Mouse (Mus musculus) layer of hippocampus, adult 9-11 months (tissue): ENCODE results near the gene Senp8.
"Not testable (repeated sequence)": the region's sequence is repeated elsewhere in the genome, so short reads cannot be mapped to it uniquely, and the experiment has no call there.

Experiments
- DNase-seq: peaks from one replicate; pipeline ENCODE4 v3.0.0; 2022

Senp8 gene

DNA sequence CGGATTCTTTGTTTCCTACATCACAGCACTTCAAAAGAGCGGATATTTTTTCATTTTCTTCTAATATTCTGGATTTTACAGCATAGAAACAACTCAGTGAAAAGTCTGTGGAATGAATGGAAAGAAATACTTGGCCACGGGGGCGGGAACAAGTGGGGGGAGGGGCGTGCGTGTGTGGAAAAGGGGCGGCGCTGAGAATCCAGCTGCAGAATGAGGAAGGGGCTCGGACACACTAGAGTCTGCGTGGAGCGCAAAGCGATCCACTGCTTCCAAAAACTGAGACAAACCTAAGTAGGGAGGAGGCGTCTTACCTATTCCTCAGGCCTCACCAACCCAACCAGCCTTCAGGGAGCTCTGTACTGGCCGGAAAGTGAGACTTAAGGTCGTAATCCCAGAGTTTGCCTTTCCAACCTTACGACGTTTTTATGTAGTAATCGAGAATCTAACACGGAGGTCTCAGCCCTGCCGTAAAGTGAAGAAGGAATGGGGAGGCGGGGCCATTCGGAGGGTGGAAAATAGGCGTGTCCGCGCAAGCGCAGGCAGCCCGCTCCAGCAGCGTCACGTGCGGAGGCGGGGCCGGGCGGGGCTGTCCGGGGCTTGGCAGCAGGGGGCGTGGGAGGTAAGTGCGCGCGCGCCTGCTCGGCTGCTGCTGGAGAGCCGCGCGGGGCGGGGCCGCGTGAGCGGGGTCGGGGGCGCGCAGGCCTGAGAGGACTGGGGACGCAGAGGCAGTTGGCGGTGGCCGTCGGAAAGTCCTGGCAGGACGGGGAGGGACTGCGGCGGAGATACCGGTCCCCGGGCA, at the start of gene Senp8, which contains the start of gene Myo9a:
Senp8 (minus strand) TSS at position 444 of the 799 bp plus-strand sequence.
Myo9a (plus strand) TSS at position 630 of the 799 bp plus-strand sequence.
- peak; percentile 98 for DNase-seq

DNA sequence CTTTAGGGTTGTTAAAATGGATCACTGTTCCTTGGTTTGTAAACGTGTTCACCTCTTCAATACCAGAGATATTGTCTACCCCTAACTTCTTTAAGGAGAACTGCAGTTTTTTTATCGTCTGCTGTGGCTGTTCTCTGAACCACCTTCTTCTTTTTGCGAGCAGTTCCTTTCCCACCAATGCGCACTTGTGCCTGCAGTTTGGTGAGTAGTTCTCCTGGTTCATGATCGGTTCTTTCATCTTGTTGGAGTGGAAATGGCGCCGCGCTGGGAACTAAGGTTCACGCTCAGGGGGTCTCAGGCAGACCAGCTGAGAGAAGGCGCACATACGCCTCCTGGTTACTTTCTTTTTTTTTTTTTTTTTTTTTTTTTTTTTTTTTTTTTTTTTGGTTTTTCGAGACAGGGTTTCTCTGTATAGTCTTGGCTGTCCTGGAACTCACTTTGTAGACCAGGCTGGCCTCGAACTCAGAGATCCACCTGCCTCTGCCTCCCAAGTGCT, 16.5 kb upstream of the Senp8 start:
- DNase-seq: not testable (repeated sequence)

DNA sequence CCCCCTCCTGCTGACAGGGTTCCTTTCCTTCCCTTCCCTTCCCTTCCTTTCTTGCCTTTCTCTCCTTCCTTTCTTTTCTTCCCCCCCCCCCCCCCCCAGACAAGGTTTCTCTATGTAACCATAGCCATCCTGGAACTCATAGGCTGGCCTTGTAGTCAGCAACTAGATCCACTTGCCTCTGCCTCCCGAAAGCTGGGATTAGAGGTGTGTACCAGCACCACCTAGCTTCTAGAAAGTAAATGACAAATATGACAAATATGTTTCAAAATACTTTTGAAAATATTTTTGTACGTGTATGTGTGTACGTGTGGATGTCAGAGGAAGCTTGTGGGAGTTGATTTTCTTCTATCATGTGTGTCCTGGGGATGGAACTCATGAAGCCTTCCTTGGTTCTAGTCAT, 10.0 kb upstream of the Senp8 start:
- DNase-seq: no peak

DNA sequence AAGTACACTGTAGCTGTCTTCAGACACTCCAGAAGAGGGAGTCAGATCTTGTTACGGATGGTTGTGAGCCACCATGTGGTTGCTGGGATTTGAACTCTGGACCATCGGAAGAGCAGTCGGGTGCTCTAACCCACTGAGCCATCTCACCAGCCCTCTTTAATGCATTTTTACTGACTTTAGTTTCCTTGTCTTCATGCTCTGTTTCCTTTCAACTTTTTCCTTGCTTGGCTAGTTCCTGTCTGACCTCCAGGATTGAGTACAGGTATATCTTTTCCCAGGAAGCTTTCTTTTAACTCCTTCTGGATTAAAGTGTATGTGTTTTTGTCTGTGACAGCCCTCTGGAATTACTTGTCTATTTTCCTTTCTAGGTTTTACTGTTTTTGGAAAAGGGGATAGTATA, 6.5 kb upstream of the Senp8 start:
- not testable (repeated sequence) for DNase-seq

DNA sequence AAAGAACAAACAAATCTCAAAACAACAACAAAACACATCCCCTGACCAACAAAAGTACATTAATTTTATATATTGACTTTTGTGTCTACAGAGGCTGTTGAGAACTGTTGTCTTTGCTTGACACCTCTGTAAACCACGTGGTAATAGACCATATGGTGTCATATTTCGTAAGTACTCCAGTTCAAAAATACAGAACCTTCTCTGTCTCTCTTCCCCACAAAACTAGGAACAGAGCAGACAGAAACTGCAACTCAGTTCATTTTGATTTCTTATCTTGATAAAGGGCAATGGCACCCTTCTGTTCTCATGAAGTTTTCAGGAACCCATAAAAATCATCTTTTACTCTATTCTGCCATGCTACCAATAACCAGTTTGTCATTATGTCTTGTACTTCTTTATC, 4.7 kb upstream of the Senp8 start:
- DNase-seq: no peak

DNA sequence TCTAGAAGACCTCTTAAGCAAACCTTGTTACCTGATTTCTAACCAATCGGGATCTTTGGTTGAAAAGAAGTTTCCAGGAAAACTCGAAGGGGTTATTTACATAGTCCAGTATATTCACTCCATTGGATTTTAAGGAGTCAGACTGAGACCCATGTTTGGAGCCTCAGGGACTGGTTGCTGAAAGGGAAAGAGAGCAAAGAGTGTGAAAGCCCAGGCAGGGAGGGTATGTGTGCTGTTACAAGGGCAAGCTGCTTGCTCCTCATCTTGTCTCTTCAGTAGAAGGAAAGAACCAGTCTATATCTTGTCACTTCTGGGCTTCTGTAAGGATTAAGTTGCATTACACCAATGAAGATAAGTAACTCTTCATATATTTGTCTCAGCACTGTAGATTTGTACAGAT, 1.5 kb upstream of the Senp8 start:
- no peak for DNase-seq

DNA sequence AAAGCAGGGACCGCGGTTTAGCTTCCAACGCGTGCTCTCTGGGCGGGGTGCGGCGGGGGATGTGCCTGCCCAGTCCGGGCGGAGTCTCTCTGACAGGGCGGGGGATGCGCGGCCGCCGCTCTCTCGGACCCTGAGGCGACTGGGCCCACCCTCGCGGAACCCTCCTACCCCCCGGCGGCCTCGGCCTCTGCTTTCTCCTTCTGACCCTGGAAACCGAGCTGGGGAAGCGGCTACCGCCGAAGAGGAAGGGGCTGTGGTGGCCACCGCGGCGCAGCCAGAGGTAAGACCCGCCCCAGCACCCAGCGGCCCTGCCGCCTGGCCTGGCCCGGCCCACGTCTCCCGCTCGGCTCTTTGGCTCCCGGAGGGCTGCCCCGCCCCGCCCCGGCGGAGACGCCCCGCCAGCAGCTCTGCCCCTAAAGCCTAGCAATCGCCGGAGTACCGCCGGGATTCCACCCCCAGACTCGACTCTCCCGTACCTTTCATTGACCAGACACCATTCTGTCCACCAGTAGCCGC, 614 bp upstream of the Senp8 start:
- peak; percentile 81 for DNase-seq

DNA sequence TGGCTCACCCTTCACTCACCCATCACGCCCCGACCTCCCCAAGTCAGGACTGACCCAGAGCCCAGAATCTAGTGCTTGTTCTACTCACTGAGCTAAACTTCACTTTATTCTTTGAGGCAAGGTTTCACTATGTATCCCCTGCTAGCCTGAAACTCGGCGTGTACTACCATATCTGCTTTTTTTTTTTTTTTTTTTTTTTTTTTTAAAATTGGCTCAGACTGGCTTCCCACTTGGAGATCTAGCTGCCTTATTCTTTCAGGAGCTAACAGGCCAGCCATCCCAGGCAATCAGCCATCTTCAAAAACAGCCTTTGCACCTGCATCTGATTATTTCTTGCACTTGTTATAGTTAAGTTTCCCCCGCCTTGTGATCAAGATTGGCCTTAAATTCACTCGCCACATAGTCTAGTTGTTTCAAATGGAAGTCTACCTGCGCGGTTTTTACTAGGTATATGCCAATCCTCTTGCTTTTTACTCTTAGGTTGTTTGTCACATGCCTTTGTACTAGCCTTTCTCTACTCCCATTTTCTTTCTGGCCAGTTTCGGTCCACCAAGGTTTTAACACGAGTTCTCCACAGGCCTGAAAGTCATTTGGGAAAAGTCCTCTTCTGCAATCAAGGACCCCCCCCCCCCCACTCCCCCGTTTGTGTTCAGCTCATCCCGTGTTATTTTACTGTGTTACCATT, 787 bp downstream of the Senp8 start:
- no peak for DNase-seq

DNA sequence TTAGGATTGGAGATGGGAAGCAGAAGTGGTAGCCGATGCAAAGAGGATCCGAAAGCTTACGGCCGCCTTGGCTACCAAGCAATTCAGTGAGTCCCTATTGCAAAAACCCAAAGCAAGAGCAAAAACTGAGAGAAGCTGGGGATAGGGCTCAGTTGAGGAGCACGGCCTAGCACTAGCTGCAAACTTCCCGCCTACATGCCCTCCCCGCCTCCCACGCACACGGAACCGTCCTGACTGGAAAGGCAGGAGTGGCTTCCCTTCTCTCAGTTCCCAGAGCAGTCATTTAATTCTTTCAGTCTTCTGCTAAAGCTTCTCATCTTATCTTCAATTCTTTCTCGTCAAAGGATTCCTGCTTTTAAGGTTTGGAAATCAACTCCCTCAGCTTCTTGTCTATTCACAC, 1.5 kb downstream of the Senp8 start:
- peak; percentile 48 for DNase-seq

DNA sequence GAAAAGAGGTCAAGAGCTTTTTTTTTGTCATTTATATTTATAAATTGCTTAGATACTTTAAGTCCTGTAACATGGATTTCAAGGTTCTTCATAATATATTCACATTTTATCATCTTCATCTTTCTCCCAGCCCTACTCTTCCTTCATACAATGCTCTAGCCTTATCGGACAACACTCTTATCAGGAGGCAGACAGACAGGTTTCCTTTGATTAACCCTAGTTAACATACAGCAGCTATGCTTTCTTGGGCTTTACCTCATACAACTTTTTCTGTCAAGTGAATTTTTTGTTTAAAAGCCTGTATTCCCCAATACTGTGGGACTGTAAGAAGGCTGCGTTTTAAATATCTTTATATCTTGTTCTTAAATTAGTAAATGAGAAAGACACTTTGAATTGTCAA, 2.1 kb downstream of the Senp8 start:
- no peak for DNase-seq

DNA sequence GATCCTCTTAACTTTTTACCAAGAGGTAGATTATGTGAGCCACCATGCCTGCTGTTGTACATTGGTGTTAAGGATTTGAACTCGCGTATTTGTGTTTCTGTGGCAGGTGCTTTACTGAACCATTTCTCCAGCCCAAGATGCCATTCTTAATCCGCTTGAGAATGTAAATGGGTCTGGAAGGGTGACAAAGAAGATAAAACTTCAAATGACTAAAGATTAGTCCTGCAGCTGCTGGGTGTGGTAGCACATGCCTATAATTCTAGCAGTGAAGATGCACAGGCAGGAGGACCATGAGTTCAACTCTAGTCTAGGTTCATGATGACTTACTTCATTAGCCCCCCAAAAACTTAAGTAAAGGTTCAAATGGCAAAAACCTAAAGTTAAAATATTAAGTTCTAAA, 6.6 kb downstream of the Senp8 start:
- DNase-seq: no peak

DNA sequence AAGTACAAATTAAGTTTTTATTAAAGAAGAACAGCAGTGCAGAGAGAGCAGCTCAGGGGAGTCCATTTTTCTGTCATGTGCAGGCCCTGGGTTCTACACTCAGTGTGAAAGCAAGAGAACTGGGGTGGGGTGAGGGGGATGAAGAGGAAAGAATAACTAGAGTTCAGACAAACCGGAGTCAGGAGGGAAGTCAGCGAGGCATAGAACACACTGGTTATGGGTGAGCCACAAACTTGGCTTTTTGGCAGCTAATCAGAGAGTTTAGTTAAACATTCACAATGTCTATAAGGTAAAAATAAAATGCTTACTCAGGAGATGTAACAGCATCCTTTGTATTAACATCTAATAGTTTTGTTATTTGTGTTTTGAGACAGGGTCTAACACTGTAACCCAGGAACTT, 9.9 kb downstream of the Senp8 start:
- DNase-seq: no peak

DNA sequence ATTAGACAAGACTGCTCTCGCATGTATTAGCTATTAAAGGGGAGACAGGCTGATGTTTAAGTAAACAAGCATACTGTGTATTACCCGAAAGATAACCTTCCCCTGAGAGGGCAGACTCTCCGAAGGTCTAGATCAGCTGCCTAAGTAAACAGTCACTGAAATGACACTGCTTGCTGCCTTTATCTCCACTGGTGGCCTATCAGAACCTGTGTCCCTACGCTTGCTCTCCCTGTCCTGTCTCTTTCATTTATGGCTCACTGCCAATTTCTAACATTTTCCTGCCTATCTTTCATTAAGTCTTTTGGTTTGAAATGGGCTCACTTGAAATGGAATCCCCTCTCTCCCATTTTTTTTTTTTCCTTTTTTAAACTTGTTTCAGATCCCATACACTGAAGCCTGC, 15.1 kb downstream of the Senp8 start:
- no peak for DNase-seq

DNA sequence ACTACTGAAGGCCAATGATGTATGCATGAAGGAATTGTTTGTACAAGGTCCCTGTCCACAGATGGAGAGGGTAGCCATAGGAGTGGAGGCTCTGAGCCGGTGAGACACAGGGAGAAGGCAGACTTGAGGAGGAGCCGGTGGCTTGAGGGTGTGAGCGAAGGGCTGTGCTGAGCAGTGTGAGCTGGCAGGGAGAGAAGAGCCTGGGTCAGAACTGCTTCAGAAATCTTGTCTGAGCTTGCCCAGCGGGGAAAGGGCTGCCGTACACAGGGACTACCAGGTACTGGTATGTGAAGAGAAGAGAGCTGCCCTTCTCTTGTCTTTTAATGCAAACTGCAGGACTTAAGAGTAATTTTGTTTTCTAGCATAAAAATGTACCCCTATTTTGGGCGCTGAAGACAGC, 17.4 kb downstream of the Senp8 start:
- DNase-seq: no peak

DNA sequence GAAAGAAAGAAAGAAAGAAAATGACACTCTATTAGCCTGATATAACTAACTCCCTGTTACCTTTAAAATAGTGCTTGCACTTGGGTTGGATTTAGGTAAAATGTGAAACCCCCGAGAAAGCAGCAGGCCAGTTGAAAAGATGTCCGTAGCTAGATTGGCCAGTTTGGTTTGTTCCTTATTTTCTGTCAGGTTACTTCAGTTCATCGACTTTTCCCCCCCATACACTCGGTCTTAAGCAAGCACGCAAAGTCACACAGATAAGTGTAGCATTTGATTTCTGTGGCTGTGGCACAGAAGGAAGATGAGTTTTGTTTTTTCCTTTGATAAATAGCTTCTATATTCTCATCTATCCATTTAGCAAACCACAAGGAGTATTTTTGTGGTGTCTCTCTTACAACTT, 19.4 kb downstream of the Senp8 start:
- no peak for DNase-seq

DNA sequence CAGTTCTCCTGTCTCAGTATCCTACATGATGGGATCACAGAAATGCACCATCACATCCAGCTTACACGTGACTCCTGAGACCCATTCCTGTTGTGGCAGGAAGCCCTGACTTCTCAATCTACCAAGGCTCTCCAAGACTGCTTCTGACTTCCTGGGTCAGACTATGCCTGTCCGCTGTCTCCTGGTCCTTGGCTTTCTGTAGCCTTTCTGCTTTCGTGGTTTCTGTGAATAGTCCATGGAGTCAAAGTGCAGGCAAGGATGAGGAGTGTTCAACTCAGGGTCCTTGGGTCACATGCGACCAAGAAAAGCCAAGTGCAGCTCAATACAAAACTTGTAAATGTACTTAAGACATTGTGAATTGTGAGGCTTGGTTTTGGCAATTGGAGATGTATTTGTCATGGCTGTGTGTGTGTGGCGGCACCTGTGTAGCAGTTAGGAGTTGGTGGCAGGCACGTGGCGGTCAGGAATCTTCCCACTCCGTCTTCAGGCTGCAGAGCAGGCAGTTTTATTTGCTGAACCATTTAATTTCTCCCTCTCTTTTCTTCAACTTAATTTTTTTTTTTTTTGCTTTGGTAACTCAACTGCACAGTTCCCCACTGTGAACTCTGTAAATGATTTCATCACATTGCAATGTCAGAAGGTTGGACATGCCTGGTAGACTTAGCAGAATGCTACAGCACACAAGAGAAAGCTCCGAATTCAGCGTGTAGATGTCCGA, 22.8 kb downstream of the Senp8 start:
- no peak for DNase-seq

DNA sequence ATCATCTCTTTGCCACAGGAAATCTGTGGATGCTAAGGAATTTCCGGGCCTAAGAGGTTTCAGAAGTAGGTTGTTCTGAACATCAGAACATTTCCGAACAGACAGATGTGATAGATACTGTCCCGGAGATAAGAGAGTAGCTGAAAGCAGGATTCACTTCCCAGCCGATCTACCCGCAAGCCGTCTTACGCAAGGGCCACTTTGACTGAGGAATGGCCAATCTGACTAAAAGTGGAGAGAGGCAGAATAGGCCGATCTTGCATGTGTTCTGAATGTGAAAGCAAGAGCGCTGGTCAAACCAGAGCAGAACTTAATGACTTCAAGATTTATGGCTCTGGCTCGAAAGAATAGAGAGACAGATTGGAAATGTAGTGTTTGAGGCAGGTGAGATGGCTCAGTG, 25.0 kb downstream of the Senp8 start:
- DNase-seq: no peak

DNA sequence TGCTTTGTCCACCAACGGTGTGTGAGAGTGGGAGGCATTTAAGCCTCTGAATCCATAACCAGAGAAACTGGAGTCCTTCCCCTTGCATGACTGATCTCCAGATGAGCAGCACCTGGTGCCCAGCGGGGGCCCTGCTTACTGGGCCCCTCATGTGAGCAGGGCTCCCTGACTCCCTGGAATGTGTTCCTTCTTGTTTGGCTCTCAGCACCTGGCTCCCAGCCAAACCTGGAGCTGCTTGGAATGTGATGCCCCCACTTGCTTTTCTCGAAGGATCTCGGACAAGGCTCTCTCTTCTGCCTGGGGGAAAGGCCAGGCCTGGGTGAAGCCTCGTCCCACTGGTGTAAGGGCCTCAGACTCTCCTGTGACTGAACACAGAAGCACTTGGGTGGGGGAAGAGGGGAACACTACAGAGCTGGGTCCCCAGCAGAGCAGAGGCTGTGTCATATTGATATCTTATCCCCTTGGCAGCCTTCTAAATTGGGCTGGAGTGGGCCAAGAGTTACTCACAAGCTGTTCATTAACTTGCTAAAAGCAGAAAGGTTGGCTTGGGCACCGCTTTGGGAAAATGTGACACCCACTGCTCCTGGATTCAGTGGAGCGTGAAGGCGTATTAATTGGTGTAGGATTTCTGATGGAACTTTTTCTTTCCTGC, 26.6 kb downstream of the Senp8 start:
- peak; percentile 70 for DNase-seq

DNA sequence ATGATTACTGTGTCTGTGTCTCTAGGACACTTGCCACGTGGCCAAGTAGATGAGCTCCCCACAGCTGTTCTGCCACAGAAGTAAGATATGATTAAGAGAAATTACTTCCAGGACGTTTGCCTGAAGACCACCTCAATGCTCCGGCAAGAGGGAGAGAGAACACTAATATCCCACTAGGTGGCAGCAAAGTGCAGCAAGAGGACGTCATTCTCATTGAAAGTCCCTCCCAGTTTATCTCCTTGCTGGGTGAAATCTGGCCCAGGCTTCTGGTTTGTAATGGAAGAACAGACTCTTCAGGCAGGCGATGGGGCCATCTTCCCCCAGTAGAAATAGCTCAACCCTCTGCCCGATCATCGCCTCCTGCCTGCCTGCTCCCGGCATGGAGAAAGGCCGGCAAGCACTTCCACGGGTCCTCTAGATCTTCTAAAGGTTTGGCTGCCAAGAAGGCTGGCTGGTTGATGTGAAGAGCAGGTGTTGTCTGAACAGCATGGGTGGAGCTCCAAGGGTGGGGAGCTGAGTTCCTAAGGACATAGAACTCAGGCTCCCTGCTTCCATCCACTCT, 27.3 kb downstream of the Senp8 start:
- peak; percentile 61 for DNase-seq

DNA sequence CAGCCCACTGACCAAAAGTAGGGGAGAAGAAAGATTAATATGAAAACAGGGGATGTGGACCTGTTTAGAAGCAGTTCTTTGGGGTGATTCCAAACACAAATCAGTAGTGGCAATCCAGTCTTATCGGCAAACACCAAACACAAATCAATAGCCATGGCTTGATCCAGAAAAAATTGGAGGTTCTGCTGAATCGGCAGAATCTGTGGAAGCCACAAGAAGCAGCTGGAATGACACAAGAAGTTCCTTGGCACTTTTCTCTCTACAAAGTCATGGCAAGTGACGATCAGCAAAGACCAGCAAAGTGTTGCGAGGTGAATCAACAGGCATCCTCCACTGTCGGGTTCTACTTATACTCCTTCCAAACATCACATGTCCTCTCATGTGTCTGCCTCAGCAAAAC, 29.4 kb downstream of the Senp8 start:
- DNase-seq: no peak

DNA sequence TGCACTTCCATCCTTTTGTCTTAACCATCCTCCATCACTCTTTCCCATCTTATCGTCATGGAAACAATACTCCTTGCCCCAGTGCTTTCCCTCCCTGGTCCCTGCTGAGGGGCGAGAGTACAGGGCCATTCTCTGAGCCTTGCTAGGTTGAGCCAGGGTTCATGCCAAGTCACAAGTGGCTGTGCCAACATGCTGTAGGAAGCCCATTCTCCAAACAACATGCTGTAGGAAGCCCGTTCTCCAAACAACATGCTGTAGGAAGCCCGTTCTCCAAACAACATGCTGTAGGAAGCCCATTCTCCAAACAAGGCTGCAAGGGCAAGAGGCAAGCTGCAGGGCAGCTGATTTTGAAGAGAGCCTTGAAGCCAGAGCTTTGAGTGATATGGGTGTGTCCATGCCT, 32.3 kb downstream of the Senp8 start:
- DNase-seq: no peak

DNA sequence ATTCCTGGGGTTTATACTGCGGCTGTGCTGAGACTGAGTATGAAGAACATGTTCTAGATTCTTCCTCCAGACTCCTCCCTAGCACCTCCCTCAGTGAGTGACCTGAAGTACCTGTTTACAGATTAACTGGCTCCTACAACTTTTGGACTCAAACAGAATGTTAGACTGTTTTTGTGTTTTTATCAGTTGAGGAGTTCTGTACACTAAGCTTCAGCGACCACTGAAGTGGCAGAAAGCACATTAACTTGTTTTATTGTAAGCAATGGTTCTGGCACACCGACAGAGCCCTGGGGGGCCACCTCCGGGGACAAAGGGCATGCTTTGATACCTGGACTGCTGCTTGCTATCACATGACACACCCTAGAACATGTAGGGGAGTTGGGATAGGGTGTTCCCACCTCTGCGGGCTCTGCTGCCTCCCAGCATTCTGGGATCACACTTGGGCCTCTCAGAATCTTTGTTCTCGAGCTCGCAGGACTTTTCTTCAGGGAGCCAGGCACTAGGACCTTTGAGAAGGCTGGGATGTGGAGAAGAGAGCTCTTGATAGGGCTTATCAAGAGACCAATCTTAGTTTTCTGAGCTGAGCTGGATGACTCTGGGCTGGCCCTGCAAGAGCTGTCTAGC, 34.1 kb downstream of the Senp8 start:
- no peak for DNase-seq
